Mouse (Mus musculus): ENCODE measurements around the gene Olfr1214. TPM values are rescaled to one million over a fixed set of nuclear protein-coding genes. Genes with fewer than 3 reads are reported as not detected.

The Olfr1214 gene
- polyA plus RNA-seq, 1 experiment from 2014 or later: not detected

Other genes with a start within 250 kb of the Olfr1214 start
- gene Olfr1198, start 241.3 kb downstream of the Olfr1214 start, polyA plus RNA-seq (2014; fragmentation: Nextera tagmentation; extraction: Ambion mirVana): not detected in 2 replicates
- gene Olfr1199, start 232.2 kb downstream of the Olfr1214 start, polyA plus RNA-seq (2014; fragmentation: Nextera tagmentation; extraction: Ambion mirVana): not detected in 2 replicates
- gene Olfr1200, start 222.2 kb downstream of the Olfr1214 start, polyA plus RNA-seq (2014; fragmentation: Nextera tagmentation; extraction: Ambion mirVana): not detected in 2 replicates
- not detected in 2 replicates for gene Olfr1201, start 199.6 kb downstream of the Olfr1214 start, polyA plus RNA-seq (2014; fragmentation: Nextera tagmentation; extraction: Ambion mirVana)
- not detected in 2 replicates for gene Olfr1202, start 178.2 kb downstream of the Olfr1214 start, polyA plus RNA-seq (2014; fragmentation: Nextera tagmentation; extraction: Ambion mirVana)
- gene Olfr1205, start 162.9 kb downstream of the Olfr1214 start, polyA plus RNA-seq (2014; fragmentation: Nextera tagmentation; extraction: Ambion mirVana): not detected in 2 replicates
- gene Olfr1204, start 143.4 kb downstream of the Olfr1214 start, polyA plus RNA-seq (2014; fragmentation: Nextera tagmentation; extraction: Ambion mirVana): not detected in 2 replicates
- not detected in 2 replicates for gene Olfr1206, start 129.4 kb downstream of the Olfr1214 start, polyA plus RNA-seq (2014; fragmentation: Nextera tagmentation; extraction: Ambion mirVana)
- gene Olfr1208, start 90.3 kb downstream of the Olfr1214 start, polyA plus RNA-seq (2014; fragmentation: Nextera tagmentation; extraction: Ambion mirVana): not detected in 2 replicates
- not detected in 2 replicates for gene Olfr1209, start 77.5 kb downstream of the Olfr1214 start, polyA plus RNA-seq (2014; fragmentation: Nextera tagmentation; extraction: Ambion mirVana)
- not detected in 2 replicates for gene Olfr1211, start 54.5 kb downstream of the Olfr1214 start, polyA plus RNA-seq (2014; fragmentation: Nextera tagmentation; extraction: Ambion mirVana)
- not detected in 2 replicates for gene Olfr1212, start 38.7 kb downstream of the Olfr1214 start, polyA plus RNA-seq (2014; fragmentation: Nextera tagmentation; extraction: Ambion mirVana)
- gene Gm13762, start 12.4 kb downstream of the Olfr1214 start, polyA plus RNA-seq (2014; fragmentation: Nextera tagmentation; extraction: Ambion mirVana): not detected in 2 replicates
- gene Olfr1215, start 14.3 kb upstream of the Olfr1214 start, polyA plus RNA-seq (2014; fragmentation: Nextera tagmentation; extraction: Ambion mirVana): not detected in 2 replicates
- not detected in 2 replicates for gene Olfr1216, start 25.7 kb upstream of the Olfr1214 start, polyA plus RNA-seq (2014; fragmentation: Nextera tagmentation; extraction: Ambion mirVana)
- not detected in 2 replicates for gene Olfr1217, start 39.4 kb upstream of the Olfr1214 start, polyA plus RNA-seq (2014; fragmentation: Nextera tagmentation; extraction: Ambion mirVana)
- gene Olfr1218, start 68.5 kb upstream of the Olfr1214 start, polyA plus RNA-seq (2014; fragmentation: Nextera tagmentation; extraction: Ambion mirVana): not detected in 2 replicates
- gene Olfr1219, start 90.9 kb upstream of the Olfr1214 start, polyA plus RNA-seq (2014; fragmentation: Nextera tagmentation; extraction: Ambion mirVana): not detected in 2 replicates
- gene Olfr1220, start 114.2 kb upstream of the Olfr1214 start, polyA plus RNA-seq (2014; fragmentation: Nextera tagmentation; extraction: Ambion mirVana): not detected in 2 replicates
- gene Olfr1221, start 124.6 kb upstream of the Olfr1214 start, polyA plus RNA-seq (2014; fragmentation: Nextera tagmentation; extraction: Ambion mirVana): not detected in 2 replicates
- not detected in 2 replicates for gene Olfr1222, start 140.4 kb upstream of the Olfr1214 start, polyA plus RNA-seq (2014; fragmentation: Nextera tagmentation; extraction: Ambion mirVana)
- not detected in 2 replicates for gene Olfr1223, start 158.9 kb upstream of the Olfr1214 start, polyA plus RNA-seq (2014; fragmentation: Nextera tagmentation; extraction: Ambion mirVana)
- not detected in 2 replicates for gene Olfr1224-ps1, start 171.4 kb upstream of the Olfr1214 start, polyA plus RNA-seq (2014; fragmentation: Nextera tagmentation; extraction: Ambion mirVana)
- not detected in 2 replicates for gene Olfr1225, start 182.0 kb upstream of the Olfr1214 start, polyA plus RNA-seq (2014; fragmentation: Nextera tagmentation; extraction: Ambion mirVana)
- not detected in 2 replicates for gene Olfr1226, start 207.4 kb upstream of the Olfr1214 start, polyA plus RNA-seq (2014; fragmentation: Nextera tagmentation; extraction: Ambion mirVana)